Mouse (Mus musculus) ES-E14 (cell line): ENCODE measurements around the gene Clrn2. TPM values are rescaled to one million over a fixed set of nuclear protein-coding genes. Genes with fewer than 3 reads are reported as not detected.

Experiments used
- DNase-seq: peaks from one replicate; pipeline ENCODE4 v3.0.0-alpha.2; 2013; ENCODE audit warnings: low read depth, low spot score
- H3K27ac ChIP-seq: 2 replicates; pipeline ENCODE4 v1.5.1; 2012; ENCODE audit warnings: low read depth, mild to moderate bottlenecking, low read length, moderate library complexity, mixed read lengths; ENCODE audit not compliant: poor library complexity, insufficient read depth, severe bottlenecking
- H3K36me3 ChIP-seq: 2 replicates; pipeline ENCODE4 v1.6.1; 2012; ENCODE audit warnings: mild to moderate bottlenecking, low read length, moderate library complexity, mixed read lengths; ENCODE audit not compliant: control insufficient read depth, poor library complexity, insufficient read depth, severe bottlenecking
- H3K4me1 ChIP-seq, 2 experiments: fragments of 150-350 bp in 1 of 2; sonication (generic) in 1 of 2; 2 replicates each; pipeline ENCODE4 v1.6.1; 2012; ENCODE audit warnings: low read length in 2 of 2, mild to moderate bottlenecking in 1 of 2, mixed read lengths in 1 of 2; ENCODE audit not compliant: control insufficient read depth in 2 of 2, insufficient read depth in 2 of 2, poor library complexity in 1 of 2
- H3K4me3 ChIP-seq, 2 experiments: fragments of 150-350 bp in 1 of 2; sonication (generic) in 1 of 2; 2 replicates each; pipeline ENCODE4 v1.5.1; 2012; ENCODE audit warnings: low read length in 2 of 2, low read depth in 1 of 2, mild to moderate bottlenecking in 1 of 2, mixed read lengths in 1 of 2; ENCODE audit not compliant: insufficient read depth in 1 of 2, poor library complexity in 1 of 2, severe bottlenecking in 1 of 2
- H3K9ac ChIP-seq: 2 replicates; pipeline ENCODE4 v1.6.1; 2012; ENCODE audit warnings: low read depth, mild to moderate bottlenecking, low read length, mixed read lengths; ENCODE audit not compliant: poor library complexity, insufficient read depth, severe bottlenecking
- H3K9me3 ChIP-seq: fragments of 150-350 bp; sonication (generic); 2 replicates; pipeline ENCODE4 v1.6.1; 2012; ENCODE audit warnings: low read depth, mild to moderate bottlenecking, low read length; ENCODE audit not compliant: control insufficient read depth, insufficient read depth
- CHD2 ChIP-seq: IDR thresholded peaks from 2 replicates; pipeline ENCODE4 v1.6.1; 2014; ENCODE audit warnings: mild to moderate bottlenecking, low read depth, low read length, inconsistent platforms
- HCFC1 ChIP-seq: IDR thresholded peaks from 2 replicates; pipeline ENCODE4 v1.6.1; 2012; ENCODE audit warnings: low read length, inconsistent platforms, borderline replicate concordance; ENCODE audit not compliant: insufficient read depth
- MAFK ChIP-seq: IDR thresholded peaks from 2 replicates; pipeline ENCODE4 v1.6.1; 2014; ENCODE audit warnings: mild to moderate bottlenecking, low read depth, low read length, inconsistent platforms; ENCODE audit not compliant: insufficient read depth
- ZC3H11A ChIP-seq: IDR thresholded peaks from 2 replicates; pipeline ENCODE4 v1.6.1; 2012; ENCODE audit warnings: low read depth, mild to moderate bottlenecking, inconsistent platforms, low read length, borderline replicate concordance
- ZNF384 ChIP-seq: IDR thresholded peaks from 2 replicates; pipeline ENCODE4 v1.6.1; 2012; ENCODE audit warnings: low read depth, low read length, inconsistent platforms
- in situ Hi-C, 2 experiments: fragments of 600-800 bp; cut with MboI; formaldehyde crosslinking; loops; one replicate each; pipeline ENCODE4 v1.15.1; 2025; ENCODE audit warnings: low sequenced_read_pairs in 2 of 2, inconsistent platforms in 1 of 2; ENCODE audit not compliant: unreplicated experiment in 2 of 2
- total RNA-seq: library from RNA; depleted of rRNA; stranded (reverse); fragments of 300-350 nt; gene quantifications from 2 replicates; pipeline ENCODE4 v1.2.3, GENCODE M21; 2012; rRNA removed

The Clrn2 gene
- total RNA-seq, 1 experiment, result not detected

DNA sequence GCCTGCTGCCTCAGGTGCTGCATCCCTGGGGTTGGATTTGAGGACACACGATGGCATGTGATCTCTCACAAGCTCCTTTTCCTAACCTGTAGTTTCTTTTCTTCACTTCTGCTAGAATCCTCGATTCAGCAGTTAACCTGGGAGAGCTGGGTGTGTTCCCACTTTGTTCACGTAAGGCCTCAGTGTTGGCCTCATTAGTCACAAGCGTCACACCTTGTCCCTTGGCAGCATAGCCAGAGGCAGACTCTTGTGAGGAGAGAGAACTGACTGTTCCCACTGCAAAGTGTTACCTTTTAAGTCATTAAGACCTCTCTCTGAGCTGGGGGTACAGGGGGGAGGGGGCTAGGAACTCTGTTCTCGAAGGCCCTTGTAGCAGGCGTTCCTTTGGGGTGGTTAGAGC is 59.4 kb downstream of the Clrn2 start:
- no peak overlapping the region for H3K4me3 ChIP-seq
- no peak for DNase-seq
- in situ Hi-C loops, result no loop called here
- H3K36me3 ChIP-seq, result peaks cover 33% of the 10 kb centered on the region
- H3K4me1 ChIP-seq, result no peaks in the 10 kb centered on the region
- no peak overlapping the region for H3K27ac ChIP-seq
- H3K9me3 ChIP-seq, result no peaks in the 10 kb centered on the region
- H3K9ac ChIP-seq, result no peak overlapping the region
- TF ChIP-seq ZC3H11A, result no peak
- TF ChIP-seq MAFK, result no peak
- TF ChIP-seq ZNF384, result no peak
- no peak for TF ChIP-seq HCFC1
- no peak for TF ChIP-seq CHD2

DNA sequence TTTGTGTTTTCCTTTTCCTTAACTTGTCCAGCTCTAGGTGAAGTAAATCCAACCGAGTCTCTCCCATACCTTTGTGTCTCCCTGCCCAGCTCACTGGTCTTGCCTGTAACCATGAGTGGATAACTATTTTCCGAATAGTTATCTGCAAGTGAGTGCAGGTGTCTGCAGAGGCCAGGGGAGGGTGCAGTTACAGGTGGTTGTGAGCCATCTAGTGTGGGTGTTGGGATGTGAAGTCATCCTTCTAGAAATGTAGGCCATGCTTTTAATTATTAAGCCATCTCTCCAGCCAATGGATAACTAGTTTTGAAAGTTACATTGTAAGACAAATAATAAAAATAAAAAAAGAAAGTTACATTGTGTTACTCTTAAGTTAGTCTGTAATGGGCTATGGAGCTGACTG is 60.0 kb downstream of the Clrn2 start:
- peaks cover 30% of the 10 kb centered on the region for H3K36me3 ChIP-seq

More for the DNA sequence above, 60.0 kb downstream of the Clrn2 start:
- Histone ChIP-seq H3K4me3 (no peak overlapping the region), H3K27ac (no peak overlapping the region), H3K9me3 (no peaks in the 10 kb centered on the region), H3K4me1 (no peaks in the 10 kb centered on the region), H3K9ac (no peak overlapping the region)
- no peak for DNase-seq
- in situ Hi-C loops, result no loop called here
- TF ChIP-seq ZC3H11A, result no peak
- no peak for TF ChIP-seq HCFC1
- TF ChIP-seq ZNF384, result no peak
- TF ChIP-seq MAFK, result no peak
- no peak for TF ChIP-seq CHD2

Other genes with a start within 250 kb of the Clrn2 start
- gene Qdpr, start 3.5 kb upstream of the Clrn2 start, total RNA-seq, result 34.0 and 40.2 TPM in 2 replicates
- gene Lap3, start 39.6 kb downstream of the Clrn2 start, total RNA-seq, result 178 and 192 TPM in 2 replicates
- gene Med28, start 66.5 kb downstream of the Clrn2 start, total RNA-seq, result 110 and 122 TPM in 2 replicates
- gene Fam184b, start 185.9 kb downstream of the Clrn2 start, total RNA-seq, result 0.42 and 0.45 TPM in 2 replicates
- gene Ncapg, start 216.2 kb downstream of the Clrn2 start, total RNA-seq, result 51.8 and 63.5 TPM in 2 replicates